Mouse (Mus musculus) lung, postnatal 0 days (tissue): ENCODE data around the gene Pllp.

Source experiments
- CTCF ChIP-seq: IDR thresholded peaks from 2 replicates; pipeline ENCODE4 v1.5.1; 2016; ENCODE audit warnings: antibody characterized with exemption, mild to moderate bottlenecking
- EP300 ChIP-seq: IDR thresholded peaks from 2 replicates; pipeline ENCODE4 v1.6.1; 2016; ENCODE audit warnings: antibody characterized with exemption, mild to moderate bottlenecking, control low read depth

GRCm38 (mm10) chr8:94702156-94702555 is 6.1 kb upstream of the Pllp start:
- TF ChIP-seq CTCF (no peak), EP300 (no peak)
